Mouse (Mus musculus): ENCODE results near the gene E2f6. TPM values are rescaled to one million over a fixed set of nuclear protein-coding genes. Genes with fewer than 3 reads are reported as not detected.

E2f6 gene
- total RNA-seq, 2 experiments from 2014 or later: 32.4 to 37.5 TPM

DNA sequence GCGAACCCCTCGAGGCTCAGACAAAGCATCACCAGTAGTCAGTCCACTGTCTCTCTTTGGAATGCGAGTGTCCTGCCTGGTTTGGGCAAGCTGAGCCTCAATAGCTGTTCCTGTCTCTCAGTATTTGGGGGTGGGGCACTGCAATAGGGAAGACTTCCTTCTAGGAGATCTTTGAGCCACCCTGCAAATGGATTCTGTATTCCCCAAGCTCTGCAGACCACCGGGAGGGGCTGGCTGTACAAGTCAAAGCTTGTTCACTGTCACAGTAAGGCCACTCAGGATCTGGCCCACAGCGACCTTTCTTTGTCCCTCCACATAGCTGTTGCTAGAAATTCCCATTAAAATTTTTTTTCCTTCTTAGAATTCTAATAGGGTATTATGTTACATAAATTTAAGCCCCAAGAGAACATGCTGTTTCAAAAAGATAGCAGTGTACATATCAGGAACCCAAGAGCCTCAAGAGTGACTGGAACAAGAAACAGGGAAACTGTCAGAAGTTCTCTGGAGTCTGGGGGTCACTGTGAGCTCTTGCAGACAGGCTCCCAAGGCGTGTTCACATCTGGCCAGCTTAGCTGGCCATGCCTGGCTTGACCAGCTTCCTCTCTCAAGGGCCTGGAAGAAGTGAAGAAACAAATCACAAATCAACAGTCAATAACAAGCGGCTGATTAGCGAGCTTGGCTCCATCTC lies 58.5 kb downstream of the E2f6 start:
- DNase-seq (ENCODE audit: low spot score in 2 of 2): no peak
- intact Hi-C loops (cut with DNase I): no loop called here

DNA sequence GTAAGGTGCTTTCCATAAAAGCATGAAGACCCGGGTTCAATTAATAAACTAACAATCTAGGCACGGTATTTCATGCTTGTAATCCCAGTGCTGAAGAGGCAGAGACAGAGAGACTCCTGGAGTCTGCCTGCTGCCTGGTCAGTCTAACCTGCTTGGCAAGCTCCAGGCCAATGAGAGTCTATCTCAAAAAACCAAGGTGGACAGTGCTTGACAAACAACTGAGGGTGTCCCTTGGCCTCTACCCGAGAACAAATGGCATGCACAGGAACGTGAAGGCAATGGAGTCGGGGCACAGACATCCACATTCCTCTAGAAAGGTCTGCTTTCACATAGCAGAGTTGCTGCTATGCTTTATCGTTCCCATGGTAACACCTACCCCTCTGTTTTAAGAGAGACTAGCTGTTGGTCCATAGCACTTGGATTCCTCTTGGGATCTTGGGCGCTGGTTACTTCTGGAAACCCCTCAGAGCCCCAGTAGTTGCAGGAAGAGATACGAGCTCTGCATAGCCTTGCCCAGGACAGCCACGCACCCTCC lies 59.2 kb downstream of the E2f6 start:
- intact Hi-C loops (cut with DNase I): no loop called here

DNA sequence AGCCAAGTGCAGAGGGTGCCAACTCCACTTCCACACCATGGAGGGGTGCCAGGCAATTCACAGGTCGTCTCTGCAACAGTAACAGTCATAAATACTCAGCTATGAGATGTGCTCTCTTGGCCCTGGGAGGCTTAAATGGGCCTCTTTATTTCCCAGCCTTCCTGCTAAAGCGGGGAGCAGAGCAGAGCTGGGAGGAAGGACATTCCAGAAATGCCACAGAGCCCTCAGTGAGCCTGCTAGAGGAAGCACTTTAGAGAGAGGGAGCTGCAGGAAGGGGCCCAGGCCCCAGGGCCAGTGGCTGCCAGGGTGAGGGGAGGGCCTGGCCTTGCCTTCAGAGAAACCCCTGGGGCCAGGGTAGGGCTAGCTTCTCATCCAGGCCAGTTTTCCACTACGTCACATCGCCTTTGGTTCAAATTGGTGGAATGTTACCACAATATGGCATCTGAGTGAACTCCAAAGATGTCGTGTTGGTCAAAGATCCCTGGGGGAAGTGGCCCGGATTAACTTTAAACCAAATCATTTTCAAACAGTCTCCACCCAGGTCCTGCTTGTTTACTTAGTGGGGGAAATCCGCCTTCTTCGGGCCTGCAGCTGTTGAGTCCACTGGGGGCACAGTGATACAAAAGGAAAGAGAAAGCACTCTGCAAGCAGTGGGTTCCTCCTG lies 59.8 kb downstream of the E2f6 start:
- intact Hi-C loops (cut with DNase I): no loop called here
- DNase-seq (ENCODE audit: low spot score in 2 of 2): no peak

More for the DNA sequence above, 59.2 kb downstream of the E2f6 start:
- no peak for DNase-seq (ENCODE audit: low spot score in 2 of 2)

DNA sequence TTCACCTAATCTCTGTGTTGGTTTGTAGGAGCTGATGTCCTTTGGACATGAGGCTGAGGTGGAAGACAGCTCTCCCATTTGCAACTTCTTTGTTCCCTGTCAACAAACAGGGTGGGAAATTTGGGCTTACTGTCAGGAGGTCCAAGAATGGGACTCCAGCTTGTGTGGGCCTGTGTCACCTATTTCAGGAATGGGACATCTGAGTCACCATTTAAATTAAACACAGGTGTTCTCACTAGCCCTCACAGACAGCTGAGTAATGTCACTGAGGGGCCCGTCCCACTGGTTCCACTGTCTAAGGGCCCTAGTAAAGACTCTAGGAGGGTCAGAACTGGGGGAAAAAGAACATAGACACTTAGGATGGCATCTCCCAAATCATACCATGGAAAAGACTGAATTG lies 61.2 kb downstream of the E2f6 start:
- intact Hi-C loops (cut with DNase I): no loop called here
- no peak for DNase-seq (ENCODE audit: low spot score in 2 of 2)

DNA sequence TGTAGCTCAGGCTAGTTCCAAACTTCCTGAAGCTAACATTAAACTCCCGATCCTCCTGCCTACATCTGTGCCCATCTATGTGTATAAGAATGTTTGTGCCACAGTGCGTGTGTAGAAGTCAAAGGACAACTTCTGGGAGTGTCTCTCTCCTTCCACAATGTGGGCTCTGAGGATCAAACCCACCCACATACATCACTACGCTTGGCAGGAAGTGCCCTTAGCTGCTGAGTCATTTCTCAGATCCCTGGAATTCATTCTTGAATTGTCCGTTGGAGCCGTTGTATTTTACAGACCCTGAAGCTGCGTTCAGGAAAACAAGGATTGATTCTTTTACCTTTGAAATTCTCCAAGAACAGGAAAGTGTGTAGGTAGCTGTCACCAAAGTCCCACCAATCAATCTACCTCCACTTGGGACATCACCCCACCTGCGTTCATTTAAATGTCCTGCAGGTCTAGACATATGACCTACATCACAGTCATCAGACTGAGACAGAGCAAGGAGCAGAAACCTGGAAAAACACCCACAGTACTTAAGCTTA lies 62.2 kb downstream of the E2f6 start:
- no peak for DNase-seq (ENCODE audit: low spot score in 2 of 2)
- intact Hi-C loops (cut with DNase I): no loop called here

DNA sequence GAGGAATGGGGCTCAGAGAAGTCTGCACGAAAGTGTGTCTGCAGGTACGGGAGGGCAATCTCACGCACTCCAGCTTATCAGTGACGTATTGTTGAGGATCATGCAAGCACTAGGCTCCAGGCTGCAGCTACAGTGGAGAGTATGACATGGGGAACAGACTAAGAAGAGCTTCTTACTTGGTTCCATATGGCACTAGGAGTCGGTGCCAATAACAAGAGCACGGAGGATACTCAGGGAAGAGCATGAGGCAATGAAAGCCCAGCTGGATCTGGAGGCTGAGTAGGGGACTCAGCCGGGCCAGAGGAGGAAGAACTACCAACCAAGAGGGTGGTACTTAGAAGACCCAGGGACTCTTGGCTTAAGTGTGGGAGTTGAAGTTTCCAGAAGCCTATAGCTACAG lies 62.8 kb downstream of the E2f6 start:
- intact Hi-C loops (cut with DNase I): no loop called here
- peak; percentile 45 to 46 for DNase-seq (ENCODE audit: low spot score in 2 of 2)

GRCm38 (mm10) chr12:16874086-16874485 lies 63.3 kb downstream of the E2f6 start:
- no peak for DNase-seq (ENCODE audit: low spot score in 2 of 2)
- intact Hi-C loops (cut with DNase I): no loop called here

GRCm38 (mm10) chr12:16875269-16875668 lies 64.5 kb downstream of the E2f6 start:
- intact Hi-C loops (cut with DNase I): no loop called here
- DNase-seq (ENCODE audit: low spot score in 2 of 2): no peak

DNA sequence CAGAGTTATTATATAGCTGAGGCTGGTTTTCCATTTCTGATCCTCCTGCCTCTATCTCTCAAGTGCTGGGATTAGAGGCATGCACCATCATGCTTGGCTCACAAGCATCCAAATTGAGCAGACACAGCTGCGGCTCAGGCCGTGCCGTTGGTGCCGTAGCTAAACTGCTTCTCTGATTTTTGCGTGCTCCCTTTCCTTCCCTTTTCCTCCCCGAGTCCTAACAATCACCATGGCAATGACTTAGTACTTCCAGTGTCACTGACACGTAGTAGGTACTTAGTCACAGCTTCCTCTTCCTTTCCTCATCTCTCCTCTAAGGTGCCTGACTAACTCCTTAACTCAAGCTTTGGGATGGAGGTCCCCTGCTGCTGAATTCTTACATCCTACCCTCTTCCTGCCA lies 64.9 kb downstream of the E2f6 start:
- DNase-seq (ENCODE audit: low spot score in 2 of 2): no peak
- intact Hi-C loops (cut with DNase I): no loop called here

DNA sequence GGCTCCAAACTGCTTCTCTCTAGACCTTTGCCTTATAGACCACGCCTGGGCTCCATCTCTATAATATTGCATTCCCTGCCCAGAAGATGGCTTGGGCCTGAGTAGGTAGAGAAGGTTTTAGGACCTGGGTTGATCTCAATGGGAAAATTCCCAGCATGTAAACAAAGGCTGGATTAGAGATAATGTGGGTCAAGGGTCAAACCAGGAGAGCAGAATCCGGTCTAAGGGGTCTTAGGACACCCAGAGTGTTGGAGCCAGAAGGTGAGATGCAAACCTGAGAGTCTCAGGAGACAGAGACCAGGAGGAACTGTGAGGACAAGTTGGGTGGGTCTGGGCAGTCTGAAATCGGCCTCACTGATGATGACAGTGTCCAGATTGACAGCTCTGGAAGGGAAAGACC lies 65.9 kb downstream of the E2f6 start:
- intact Hi-C loops (cut with DNase I): no loop called here
- no peak for DNase-seq (ENCODE audit: low spot score in 2 of 2)

DNA sequence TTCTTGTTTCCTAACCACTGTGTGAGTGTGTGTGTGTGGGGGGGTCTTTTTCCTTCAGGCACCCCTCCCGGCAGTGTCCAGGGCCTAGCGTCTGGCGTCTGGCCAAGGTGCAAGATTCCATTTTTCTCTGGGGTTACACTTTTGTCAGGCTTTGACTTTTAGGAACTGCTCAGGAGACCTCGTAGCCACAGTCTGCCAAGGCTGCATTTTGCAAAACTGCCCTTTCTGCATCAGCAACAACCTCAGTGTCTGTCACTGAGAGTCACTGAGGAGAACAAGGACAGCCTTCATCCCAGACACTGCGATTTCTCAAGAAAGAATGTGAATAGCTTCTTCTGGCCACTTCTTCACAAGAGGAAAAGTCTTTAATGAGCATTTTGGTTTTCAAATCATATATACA lies 66.4 kb downstream of the E2f6 start:
- no peak for DNase-seq (ENCODE audit: low spot score in 2 of 2)
- intact Hi-C loops (cut with DNase I): no loop called here

GRCm38 (mm10) chr12:16877679-16878078 lies 66.9 kb downstream of the E2f6 start:
- DNase-seq (ENCODE audit: low spot score in 2 of 2): no peak
- intact Hi-C loops (cut with DNase I): no loop called here

- intact Hi-C loops (cut with DNase I): no loop called here
Observed at GRCm38 (mm10) chr12:16879369-16879768, 68.6 kb downstream of the E2f6 start.

GRCm38 (mm10) chr12:16880077-16880476 lies 69.3 kb downstream of the E2f6 start:
- intact Hi-C loops (cut with DNase I): no loop called here
- no peak for DNase-seq (ENCODE audit: low spot score in 2 of 2)

More at GRCm38 (mm10) chr12:16879369-16879768, 68.6 kb downstream of the E2f6 start:
- DNase-seq (ENCODE audit: low spot score in 2 of 2): no peak

GRCm38 (mm10) chr12:16882442-16882841 lies 71.7 kb downstream of the E2f6 start:
- no peak for DNase-seq (ENCODE audit: low spot score in 2 of 2)
- intact Hi-C loops (cut with DNase I): no loop called here

DNA sequence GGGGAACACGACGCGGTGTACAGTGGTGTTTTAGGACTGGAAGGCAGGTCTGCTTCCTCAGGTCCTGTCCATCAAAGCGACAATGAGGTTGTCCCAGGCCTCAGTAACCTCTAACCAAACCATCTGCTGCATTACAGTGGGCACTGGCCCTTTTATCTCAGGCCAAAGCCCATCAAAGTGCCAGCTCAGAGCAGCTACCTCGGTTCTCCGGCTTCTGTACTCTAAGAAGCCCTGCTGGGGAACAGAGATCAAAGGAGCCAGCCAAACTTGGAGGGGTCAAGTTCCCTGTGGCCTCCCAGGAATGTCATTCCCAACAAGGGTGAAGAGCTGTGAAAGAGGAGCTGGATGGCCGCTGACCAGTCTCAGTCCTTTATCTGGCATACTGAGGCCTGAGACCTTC lies 72.3 kb downstream of the E2f6 start:
- intact Hi-C loops (cut with DNase I): no loop called here
- no peak for DNase-seq (ENCODE audit: low spot score in 2 of 2)

DNA sequence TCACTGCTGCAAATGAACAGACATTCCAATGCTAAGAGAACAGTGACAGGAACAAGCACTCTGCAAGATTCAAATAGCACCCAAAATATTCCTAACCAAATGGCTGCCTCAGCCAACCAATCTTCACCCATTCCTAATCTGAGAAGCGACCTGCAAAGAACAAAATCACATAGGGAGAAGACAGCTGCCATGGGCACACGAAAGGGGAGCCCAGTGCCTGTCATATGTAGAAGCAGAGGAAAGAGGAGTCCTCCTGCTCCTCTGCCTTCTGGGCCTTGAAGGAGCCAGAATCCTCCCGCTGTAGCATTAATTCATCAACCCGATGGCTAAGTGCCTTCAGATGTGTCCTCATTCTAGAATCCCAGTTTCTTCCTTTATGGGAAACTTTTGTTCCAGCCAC lies 73.8 kb downstream of the E2f6 start:
- DNase-seq (ENCODE audit: low spot score in 2 of 2): no peak
- intact Hi-C loops (cut with DNase I): no loop called here

GRCm38 (mm10) chr12:16886354-16886753 lies 75.6 kb downstream of the E2f6 start:
- DNase-seq (ENCODE audit: low spot score in 2 of 2): no peak
- intact Hi-C loops (cut with DNase I): no loop called here
